Mouse (Mus musculus) neural tube, embryonic 13.5 days (tissue): ENCODE measurements around the gene Cd47. TPM values are rescaled to one million over a fixed set of nuclear protein-coding genes. Genes with fewer than 3 reads are reported as not detected.

Source experiments
- ATAC-seq: fragments of 200-750 bp; cut with Nextera tagmentation; 2 replicates; pipeline ENCODE4 v1.8.0; 2017; ENCODE audit warnings: low read depth, mild to moderate bottlenecking, moderate TSS enrichment, moderate library complexity
- H3K27ac ChIP-seq: fragments of 300-500 bp; sonication (generic); replicated peaks from 2 replicates; pipeline ENCODE4 v1.5.1; 2015; ENCODE audit warnings: moderate library complexity, mild to moderate bottlenecking, inconsistent platforms
- H3K27me3 ChIP-seq: fragments of 300-500 bp; sonication (generic); 2 replicates; pipeline ENCODE4 v1.6.1; 2015; ENCODE audit warnings: mild to moderate bottlenecking, inconsistent platforms
- H3K36me3 ChIP-seq: fragments of 300-500 bp; sonication (generic); 2 replicates; pipeline ENCODE4 v1.6.1; 2015; ENCODE audit warnings: mild to moderate bottlenecking, inconsistent platforms
- H3K4me1 ChIP-seq: fragments of 300-500 bp; sonication (generic); replicated peaks from 2 replicates; pipeline ENCODE4 v1.6.1; 2015; ENCODE audit warnings: inconsistent platforms
- H3K4me2 ChIP-seq: fragments of 300-500 bp; sonication (generic); 2 replicates; pipeline ENCODE4 v1.6.1; 2015; ENCODE audit warnings: inconsistent platforms, mild to moderate bottlenecking, moderate library complexity
- H3K4me3 ChIP-seq: fragments of 300-500 bp; sonication (generic); 2 replicates; pipeline ENCODE4 v1.5.1; 2015; ENCODE audit warnings: mild to moderate bottlenecking, inconsistent platforms
- H3K9ac ChIP-seq: fragments of 300-500 bp; sonication (generic); 2 replicates; pipeline ENCODE4 v1.6.1; 2015; ENCODE audit warnings: moderate library complexity, mild to moderate bottlenecking, inconsistent platforms
- H3K9me3 ChIP-seq: fragments of 300-500 bp; sonication (generic); 2 replicates; pipeline ENCODE4 v1.6.1; 2016; ENCODE audit warnings: inconsistent platforms
- WGBS: fragments of 180-500 bp; shearing (Covaris S2); methylation state at CpG from one replicate; pipeline ENCODE4 v1.1.7; 2015; 5-methylcytosine and 5-hydroxymethylcytosine counted together
- polyA plus RNA-seq: library from polyadenylated mRNA; unstranded; fragments of >200 nt; fragmentation: Nextera tagmentation; extraction: Ambion mirVana; gene quantifications from 2 replicates; pipeline ENCODE4 v1.2.1, GENCODE M21; 2015

Cd47 gene
- polyA plus RNA-seq, 1 experiment from 2014 or later, result 106 TPM

- Histone ChIP-seq H3K4me1 (peaks cover 8% of the 10 kb centered on the region; the same call in 1 of the 2 replicates), H3K27me3 (no peaks in the 10 kb centered on the region), H3K36me3 (no peaks in the 10 kb centered on the region), H3K9me3 (no peaks in the 10 kb centered on the region), H3K9ac (no peak overlapping the region), H3K4me3 (no peak overlapping the region), H3K4me2 (no peak overlapping the region), H3K27ac (no peak overlapping the region)
- 67% methylated on average over 2 of the region's 2 CpGs for WGBS
- ATAC-seq, result no peak
Measured at GRCm38 (mm10) chr16:49950340-49950739, 150.0 kb downstream of the Cd47 start.

- H3K27me3 ChIP-seq, result no peaks in the 10 kb centered on the region
- no peak overlapping the region for H3K9ac ChIP-seq
- H3K4me3 ChIP-seq, result no peak overlapping the region
- no peak for ATAC-seq
- H3K4me1 ChIP-seq, result peaks cover 8% of the 10 kb centered on the region; the same call in 1 of the 2 replicates
- no peak overlapping the region for H3K27ac ChIP-seq
- H3K4me2 ChIP-seq, result no peak overlapping the region
- H3K9me3 ChIP-seq, result no peaks in the 10 kb centered on the region
- no peaks in the 10 kb centered on the region for H3K36me3 ChIP-seq
- WGBS, result 84% methylated on average over 2 of the region's 2 CpGs
Measured at GRCm38 (mm10) chr16:49951288-49951691, 151.0 kb downstream of the Cd47 start.

GRCm38 (mm10) chr16:49951925-49952523 is 151.7 kb downstream of the Cd47 start:
- Histone ChIP-seq H3K4me2 (no peak overlapping the region), H3K9ac (no peak overlapping the region), H3K4me3 (no peak overlapping the region), H3K4me1 (peaks cover 8% of the 10 kb centered on the region; the same call in 1 of the 2 replicates), H3K27me3 (no peaks in the 10 kb centered on the region), H3K9me3 (no peaks in the 10 kb centered on the region), H3K36me3 (no peaks in the 10 kb centered on the region), H3K27ac (no peak overlapping the region)
- ATAC-seq, result peak; percentile 63; the same call in 1 of the 2 replicates
- 54% methylated on average over 8 of the region's 8 CpGs for WGBS

DNA sequence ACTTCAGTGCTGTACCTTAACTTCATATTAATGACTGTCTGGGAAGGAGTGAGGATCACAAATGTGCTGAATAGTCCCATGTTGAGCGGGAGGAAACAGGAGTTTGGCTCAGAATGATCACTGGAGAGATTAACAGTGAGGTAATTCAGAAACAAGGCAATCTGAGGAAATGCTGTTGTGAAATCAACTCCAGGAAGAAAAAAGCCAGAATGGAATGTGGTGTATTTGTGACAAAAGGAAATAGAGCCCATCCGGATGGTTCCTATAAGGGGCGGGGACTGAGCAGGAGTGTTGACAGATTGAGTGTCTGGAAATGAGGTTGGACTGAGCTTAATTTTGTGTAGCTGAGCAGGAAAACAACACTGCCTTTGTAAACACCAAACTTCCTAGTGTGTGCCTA is 153.5 kb downstream of the Cd47 start:
- no peak for ATAC-seq
- Histone ChIP-seq H3K9me3 (no peaks in the 10 kb centered on the region), H3K4me1 (peaks cover 8% of the 10 kb centered on the region; the same call in 1 of the 2 replicates), H3K27ac (no peak overlapping the region), H3K4me2 (no peak overlapping the region), H3K4me3 (no peak overlapping the region), H3K27me3 (no peaks in the 10 kb centered on the region), H3K9ac (no peak overlapping the region), H3K36me3 (no peaks in the 10 kb centered on the region)
- WGBS, result 79% methylated on average over 3 of the region's 3 CpGs

DNA sequence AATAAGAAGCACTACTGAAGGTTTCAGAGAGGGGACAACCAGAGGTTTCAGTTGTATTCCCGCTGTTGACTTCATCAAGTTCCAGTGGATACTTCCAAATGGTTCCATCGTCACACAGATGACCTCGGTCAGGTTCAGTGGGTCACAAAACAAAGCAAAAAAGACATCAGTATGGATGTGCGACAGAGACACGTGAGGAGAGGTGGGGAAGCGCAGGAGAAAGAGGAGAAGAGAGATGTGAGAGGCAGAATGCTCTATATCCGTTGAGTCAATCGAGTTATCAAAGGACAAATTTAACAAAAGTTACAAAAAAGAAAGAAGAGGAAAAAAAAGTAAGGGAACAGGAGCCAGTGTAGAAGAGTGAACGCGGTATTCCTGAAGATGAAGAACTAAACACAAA is 154.6 kb downstream of the Cd47 start:
- no peak overlapping the region for H3K27ac ChIP-seq
- H3K4me3 ChIP-seq, result no peak overlapping the region
- no peaks in the 10 kb centered on the region for H3K27me3 ChIP-seq
- peaks cover 8% of the 10 kb centered on the region; the same call in 1 of the 2 replicates for H3K4me1 ChIP-seq
- H3K9me3 ChIP-seq, result no peaks in the 10 kb centered on the region
- H3K9ac ChIP-seq, result no peak overlapping the region
- no peaks in the 10 kb centered on the region for H3K36me3 ChIP-seq
- no peak overlapping the region for H3K4me2 ChIP-seq
- WGBS, result 92% methylated on average over 10 of the region's 10 CpGs
- no peak for ATAC-seq

DNA sequence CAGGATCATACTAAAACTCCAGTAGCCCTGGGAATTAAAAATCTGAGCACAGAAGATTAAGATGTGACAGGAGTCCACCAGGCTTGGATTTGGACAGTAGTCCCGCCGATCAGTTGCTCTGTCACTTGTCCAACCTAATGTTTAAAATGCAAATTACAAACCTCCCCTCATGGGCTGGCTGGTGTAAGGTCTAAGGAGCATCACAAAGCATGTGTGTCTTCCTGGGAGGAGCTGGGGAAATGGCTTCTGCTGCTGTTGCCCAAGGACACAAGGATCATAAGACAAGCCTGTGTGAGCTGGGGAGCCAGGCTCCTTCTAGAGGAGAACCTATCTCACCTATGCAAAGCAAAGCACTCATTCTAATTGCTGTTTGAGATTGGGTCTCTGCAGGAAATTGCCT is 155.0 kb downstream of the Cd47 start:
- H3K9me3 ChIP-seq, result no peaks in the 10 kb centered on the region
- H3K27me3 ChIP-seq, result no peaks in the 10 kb centered on the region
- peaks cover 8% of the 10 kb centered on the region; the same call in 1 of the 2 replicates for H3K4me1 ChIP-seq
- no peak overlapping the region for H3K4me3 ChIP-seq
- no peak overlapping the region for H3K9ac ChIP-seq
- 88% methylated on average over 2 of the region's 2 CpGs for WGBS
- no peak overlapping the region for H3K4me2 ChIP-seq
- no peaks in the 10 kb centered on the region for H3K36me3 ChIP-seq
- H3K27ac ChIP-seq, result no peak overlapping the region
- ATAC-seq, result no peak

GRCm38 (mm10) chr16:49955952-49956351 is 155.6 kb downstream of the Cd47 start:
- no peak for ATAC-seq
- Histone ChIP-seq H3K9ac (no peak overlapping the region), H3K27me3 (no peaks in the 10 kb centered on the region), H3K4me1 (peaks cover 8% of the 10 kb centered on the region; the same call in 1 of the 2 replicates), H3K9me3 (no peaks in the 10 kb centered on the region), H3K27ac (no peak overlapping the region), H3K4me3 (no peak overlapping the region), H3K36me3 (no peaks in the 10 kb centered on the region), H3K4me2 (no peak overlapping the region)
- WGBS, result 72% methylated on average over 2 of the region's 2 CpGs

DNA sequence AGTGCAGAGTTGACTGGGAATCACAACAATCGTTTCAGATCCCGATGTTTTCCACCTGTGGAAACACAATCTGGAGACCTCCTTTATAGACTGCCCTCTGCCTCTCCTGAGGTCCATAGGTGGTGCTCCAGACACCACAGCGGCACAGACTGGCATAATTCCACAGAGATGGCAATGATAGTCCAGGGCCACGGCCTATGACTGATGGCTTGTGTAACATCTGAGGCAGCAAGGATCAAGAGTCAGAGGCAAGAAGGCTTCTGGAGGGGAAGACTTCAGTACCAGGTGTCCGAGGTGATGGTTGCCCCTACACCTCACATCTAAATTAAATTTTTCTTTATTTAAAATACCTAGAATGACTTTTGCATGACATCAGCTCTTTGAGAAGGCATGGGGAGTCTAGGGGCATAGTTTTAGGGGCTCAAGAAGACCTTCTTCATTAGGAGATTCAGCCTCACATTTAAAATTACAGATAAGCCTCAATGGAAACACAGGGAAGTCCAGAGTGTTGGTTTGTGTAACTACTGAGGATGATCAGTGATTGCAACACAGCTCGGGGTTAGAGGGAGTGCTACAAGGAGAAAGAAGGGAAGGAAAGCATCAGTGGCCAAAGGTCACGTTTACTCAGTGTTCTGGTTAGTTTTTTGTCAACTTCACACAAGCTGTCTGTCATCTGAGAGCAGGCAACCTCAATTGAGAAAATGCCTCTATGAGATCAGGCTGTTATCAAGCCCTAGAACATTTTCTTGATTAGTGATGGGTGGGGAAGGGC is 156.4 kb downstream of the Cd47 start:
- H3K27ac ChIP-seq, result no peak overlapping the region
- no peaks in the 10 kb centered on the region for H3K27me3 ChIP-seq
- 89% methylated on average over 7 of the region's 7 CpGs for WGBS
- H3K9me3 ChIP-seq, result no peaks in the 10 kb centered on the region
- H3K4me1 ChIP-seq, result peaks cover 8% of the 10 kb centered on the region; the same call in 1 of the 2 replicates
- no peak for ATAC-seq
- H3K9ac ChIP-seq, result no peak overlapping the region
- no peaks in the 10 kb centered on the region for H3K36me3 ChIP-seq
- H3K4me2 ChIP-seq, result no peak overlapping the region
- no peak overlapping the region for H3K4me3 ChIP-seq

- H3K4me1 ChIP-seq, result peaks cover 4% of the 10 kb centered on the region
- no peaks in the 10 kb centered on the region for H3K9me3 ChIP-seq
- H3K4me2 ChIP-seq, result no peak overlapping the region
- H3K9ac ChIP-seq, result no peak overlapping the region
- no peak overlapping the region for H3K27ac ChIP-seq
- no peak overlapping the region for H3K4me3 ChIP-seq
- WGBS, result 85% methylated on average over 5 of the region's 5 CpGs
- H3K36me3 ChIP-seq, result no peaks in the 10 kb centered on the region
- H3K27me3 ChIP-seq, result no peaks in the 10 kb centered on the region
- ATAC-seq, result no peak
Measured at GRCm38 (mm10) chr16:49958900-49959436, 158.6 kb downstream of the Cd47 start.

- H3K9ac ChIP-seq, result no peak overlapping the region
- H3K36me3 ChIP-seq, result no peaks in the 10 kb centered on the region
- H3K27ac ChIP-seq, result no peak overlapping the region
- H3K27me3 ChIP-seq, result no peaks in the 10 kb centered on the region
- H3K4me1 ChIP-seq, result peaks cover 25% of the 10 kb centered on the region
- ATAC-seq, result no peak
- H3K9me3 ChIP-seq, result no peaks in the 10 kb centered on the region
- no peak overlapping the region for H3K4me2 ChIP-seq
- WGBS, result 86% methylated on average over 3 of the region's 3 CpGs
- no peak overlapping the region for H3K4me3 ChIP-seq
Measured at GRCm38 (mm10) chr16:49962305-49962704, 162.0 kb downstream of the Cd47 start.

DNA sequence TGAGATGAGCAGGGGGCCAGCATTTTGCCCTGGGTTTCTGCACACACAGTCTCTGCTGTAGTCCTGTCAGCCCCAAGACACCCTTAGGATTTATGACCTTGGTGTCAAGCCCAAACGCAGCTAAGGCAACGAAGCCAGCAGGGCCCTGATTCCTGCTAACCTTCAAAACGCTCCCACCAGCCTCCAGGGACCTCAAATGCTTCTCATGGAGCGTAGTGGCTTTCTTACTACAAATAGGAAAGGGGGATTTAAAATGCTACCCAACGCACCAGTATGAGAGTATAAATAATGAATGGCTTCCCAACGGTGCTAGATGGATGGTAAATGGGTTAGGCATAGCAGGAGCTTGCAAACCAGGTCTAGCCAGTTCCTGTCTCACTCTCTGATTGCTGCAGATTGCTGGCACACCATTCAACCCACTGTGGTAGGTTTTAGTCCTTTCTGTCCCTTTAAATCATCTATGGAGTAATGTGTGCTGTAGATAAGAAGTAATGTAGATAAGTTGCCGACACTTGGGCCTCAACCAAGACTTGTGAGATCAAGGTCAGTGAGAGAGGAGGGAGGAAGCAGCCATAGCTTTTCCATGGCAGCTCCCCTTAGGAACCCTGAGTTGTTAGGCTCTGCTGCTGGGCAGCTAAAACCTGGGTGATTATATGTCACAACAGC is 164.1 kb downstream of the Cd47 start:
- Histone ChIP-seq H3K4me3 (no peak overlapping the region), H3K9ac (no peak overlapping the region), H3K36me3 (no peaks in the 10 kb centered on the region), H3K4me2 (no peak overlapping the region), H3K9me3 (no peaks in the 10 kb centered on the region), H3K27me3 (no peaks in the 10 kb centered on the region), H3K27ac (no peak overlapping the region), H3K4me1 (peaks cover 25% of the 10 kb centered on the region)
- WGBS, result 22% methylated on average over 7 of the region's 7 CpGs
- ATAC-seq, result peak; percentile 27; the same call in 1 of the 2 replicates
